Mouse (Mus musculus) adrenal gland, postnatal 14 days (tissue): ENCODE data around the gene Ly9. TPM values are rescaled to one million over a fixed set of nuclear protein-coding genes. Genes with fewer than 3 reads are reported as not detected.

Experiments used
- DNase-seq: peaks from one replicate; pipeline ENCODE4 v3.0.0; 2021; ENCODE audit warnings: mixed read lengths
- microRNA-seq, 2 experiments: library from miRNA; unstranded; fragments of <30 nt; microRNA quantifications; one replicate each; pipeline ENCODE4 v1.2.0; 2021
- total RNA-seq: library from RNA; stranded (reverse); gene quantifications from 2 replicates; pipeline ENCODE4 v1.2.3, GENCODE M21; 2021

Ly9 gene
- total RNA-seq, 1 experiment from 2014 or later = 0.85 TPM

DNA sequence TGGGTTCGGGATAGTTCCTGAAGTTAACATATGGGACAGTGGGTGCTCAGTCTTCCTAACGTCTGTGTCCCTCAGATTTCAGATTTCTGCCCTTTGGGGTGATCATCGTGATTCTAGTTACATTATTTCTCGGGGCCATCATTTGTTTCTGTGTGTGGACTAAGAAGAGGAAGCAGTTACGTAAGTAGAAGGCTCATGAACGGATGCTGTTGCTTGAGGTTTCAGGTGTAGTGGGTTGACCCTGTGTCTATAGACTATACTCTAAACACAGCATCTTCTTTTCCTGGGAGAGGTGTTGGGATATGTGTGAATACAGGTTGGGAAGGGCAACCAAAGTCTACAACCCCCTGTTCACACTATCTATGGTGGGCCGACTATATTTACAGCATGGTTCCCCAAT is 30.0 kb downstream of the Ly9 start:
- DNase-seq = no peak

DNA sequence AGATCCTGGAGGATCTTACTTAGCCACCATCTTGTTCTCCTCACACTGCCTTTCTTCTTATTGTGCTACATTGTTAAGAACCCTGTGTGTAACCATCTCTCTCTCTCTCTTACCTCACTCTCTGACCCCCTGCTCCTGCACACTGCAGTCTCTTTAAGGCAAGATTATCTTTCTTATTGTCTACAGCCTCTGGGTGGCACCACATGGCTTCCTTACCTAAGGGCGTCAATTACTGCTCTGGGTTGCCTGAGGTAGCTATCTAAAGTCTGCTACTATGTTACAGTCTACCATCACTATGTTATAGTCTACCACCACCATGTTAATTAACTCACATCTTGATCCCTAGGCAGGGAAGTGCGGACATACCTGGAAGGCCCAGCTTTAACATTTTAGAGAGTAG is 38.8 kb downstream of the Ly9 start:
- DNase-seq = no peak

DNA sequence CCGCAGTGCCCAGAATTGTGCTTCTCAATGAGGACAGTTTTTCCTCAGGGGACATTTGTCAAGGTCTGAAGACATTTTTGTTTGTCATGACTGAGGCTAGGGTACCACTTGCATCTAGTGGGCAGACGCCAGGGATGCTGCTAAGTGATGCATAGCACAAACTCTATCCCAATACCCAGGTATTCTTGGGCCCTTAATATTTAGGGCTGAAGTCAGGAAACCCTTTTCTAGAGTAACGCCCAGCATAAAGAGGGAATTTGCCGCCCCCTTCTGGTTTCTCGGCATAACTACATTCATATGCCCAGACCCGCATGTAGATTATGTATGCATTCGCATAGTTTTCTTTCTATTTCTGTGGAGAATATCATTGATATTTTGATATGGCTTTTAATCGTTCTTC is 40.4 kb downstream of the Ly9 start:
- DNase-seq = peak; percentile 78

DNA sequence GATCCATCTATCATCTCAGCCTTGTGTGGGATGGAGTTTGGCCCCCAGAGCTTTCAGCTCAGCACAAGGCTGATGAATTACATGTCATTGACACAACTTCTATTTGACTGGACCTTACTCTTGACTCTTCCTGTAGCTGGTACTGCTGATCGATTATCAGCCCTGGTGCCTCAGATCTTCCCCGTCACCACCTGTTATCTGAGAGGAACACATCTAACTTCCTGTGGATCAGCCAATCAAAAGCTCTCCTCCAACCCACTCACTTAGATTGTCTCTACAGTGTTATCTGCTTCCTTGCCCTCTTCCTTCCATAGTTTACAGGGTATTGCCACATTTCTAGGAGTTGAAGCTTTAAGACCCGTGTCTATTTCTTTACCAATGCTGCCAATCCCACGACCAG is 41.3 kb downstream of the Ly9 start:
- no peak for DNase-seq

DNA sequence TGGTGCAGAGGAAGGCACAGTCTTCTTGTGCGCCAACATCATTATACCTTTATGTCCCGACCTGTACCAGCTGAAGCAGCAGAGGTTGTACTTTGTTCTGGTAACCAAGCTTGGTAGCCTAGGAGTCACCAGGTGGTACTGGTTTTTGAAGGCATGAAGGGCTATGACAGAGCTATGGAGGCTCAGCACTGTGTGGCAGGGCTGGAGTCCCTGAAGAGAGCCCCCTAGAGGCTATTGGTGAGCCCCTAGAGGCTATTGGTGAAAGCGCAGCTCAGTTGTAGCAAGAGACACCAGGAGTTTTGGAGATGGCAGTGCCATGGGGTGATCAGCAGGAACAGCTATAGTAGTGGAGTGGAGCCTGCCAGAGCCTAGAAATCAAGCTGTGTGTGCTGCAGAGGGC is 43.0 kb downstream of the Ly9 start:
- DNase-seq = peak; percentile 39

DNA sequence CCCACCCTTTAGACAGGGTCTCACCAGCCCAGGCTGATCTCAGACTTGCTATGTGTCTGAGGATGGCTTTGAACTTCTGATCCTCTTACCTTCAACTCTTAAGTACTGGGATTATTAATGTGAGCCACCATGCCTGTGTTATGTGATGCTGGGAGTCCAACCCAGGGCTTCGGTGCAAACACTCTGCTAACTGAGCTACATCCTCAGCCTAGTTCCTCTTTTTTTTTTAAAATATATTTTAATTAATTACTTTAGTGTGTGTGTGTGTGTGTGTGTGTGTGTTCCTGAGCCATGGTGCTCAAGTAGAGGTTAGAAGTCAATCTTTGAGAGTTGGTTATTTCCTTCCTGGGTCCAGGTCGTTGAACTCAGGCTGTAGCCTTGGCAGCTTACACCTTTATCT is 44.2 kb downstream of the Ly9 start:
- DNase-seq = no peak

DNA sequence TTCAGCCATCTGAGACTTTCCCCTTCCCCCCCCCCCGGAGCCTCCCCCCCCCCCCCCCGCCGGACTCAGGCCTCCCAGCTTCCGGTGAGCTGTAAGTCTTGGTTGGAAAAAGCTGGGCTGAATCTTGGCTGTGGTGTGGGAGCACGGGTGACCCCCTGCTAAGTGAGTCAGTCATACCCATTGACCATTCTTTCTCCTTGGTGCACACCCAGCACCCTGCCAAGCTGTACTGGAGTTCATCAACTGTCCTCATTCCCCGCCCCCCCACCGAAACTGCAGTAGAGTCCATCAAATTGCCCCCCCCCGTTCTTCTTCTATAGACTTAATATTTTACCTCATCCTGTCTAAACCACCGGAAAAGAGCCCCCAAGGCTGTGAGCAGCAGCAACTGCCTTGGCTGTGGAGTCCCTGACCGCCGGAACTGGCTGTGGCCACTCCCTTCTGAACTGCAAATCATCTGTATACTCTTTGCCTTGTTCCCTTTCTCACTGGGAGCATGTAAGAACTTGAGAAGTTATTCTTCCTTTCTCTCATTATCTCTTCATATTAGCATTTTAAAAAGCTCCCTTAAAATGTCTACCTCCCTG is 45.5 kb downstream of the Ly9 start:
- no peak for DNase-seq

DNA sequence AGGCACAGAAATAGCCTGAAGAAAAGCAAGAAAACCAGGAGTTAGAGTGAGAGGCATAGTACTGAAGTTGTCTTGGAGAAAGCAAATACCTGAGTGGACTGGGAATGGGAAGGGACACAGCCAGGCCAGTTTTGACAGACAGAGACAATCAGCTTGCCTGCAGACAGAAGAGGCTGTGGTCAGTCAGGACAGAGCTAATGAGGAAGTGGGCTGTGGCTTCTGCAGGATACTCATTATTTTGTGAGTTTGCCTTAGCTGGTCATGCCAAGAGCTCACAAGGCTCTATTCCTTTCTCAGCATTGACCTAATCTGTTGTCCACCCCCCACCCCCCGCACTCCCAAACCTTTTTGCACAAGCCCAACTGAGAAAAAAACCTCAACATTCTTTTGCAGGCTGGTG is 46.0 kb downstream of the Ly9 start:
- no peak for DNase-seq

DNA sequence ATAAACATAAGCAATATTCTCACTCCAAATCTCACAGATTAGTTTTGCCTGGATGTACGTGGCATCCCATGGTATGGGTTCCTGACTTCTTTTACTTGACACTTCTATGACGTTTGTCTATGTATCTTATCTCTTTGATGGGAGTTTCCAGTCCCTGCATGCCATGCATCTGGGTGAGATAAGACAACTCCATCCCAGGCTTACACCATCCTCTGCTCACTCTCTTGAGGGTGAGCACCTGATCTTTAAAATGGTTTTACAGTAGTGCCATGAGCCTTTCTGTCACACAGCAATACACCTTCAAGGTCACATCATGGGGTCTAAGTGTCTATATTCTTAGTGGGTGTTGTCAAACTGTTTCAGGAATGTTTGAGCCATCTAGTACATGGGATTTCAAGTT is 46.9 kb downstream of the Ly9 start:
- DNase-seq = no peak

DNA sequence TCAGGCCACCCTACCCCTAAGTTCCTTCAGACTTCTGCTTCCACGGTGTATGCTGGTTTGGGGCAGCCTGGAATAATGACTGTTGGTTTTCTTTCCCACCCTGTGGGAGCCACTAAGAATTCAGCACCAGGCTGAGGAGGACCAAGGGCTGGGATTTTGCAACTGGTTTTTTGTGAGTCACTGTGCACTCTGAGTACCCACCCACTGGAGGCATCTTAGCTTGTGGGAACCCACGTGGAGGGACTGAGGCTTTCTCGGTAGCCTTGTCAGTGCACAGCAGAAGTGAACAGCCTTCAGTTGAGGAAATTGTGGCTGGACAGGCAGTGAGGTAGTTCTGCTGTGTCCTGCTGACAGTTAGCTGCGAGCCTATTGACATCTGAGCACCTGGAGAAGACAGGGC is 48.3 kb downstream of the Ly9 start, which contains the start of gene Cd244a:
Gene Cd244a, plus strand, starts transcription at position 296 of the 400 bp plus-strand sequence.
- DNase-seq = peak; percentile 24

DNA sequence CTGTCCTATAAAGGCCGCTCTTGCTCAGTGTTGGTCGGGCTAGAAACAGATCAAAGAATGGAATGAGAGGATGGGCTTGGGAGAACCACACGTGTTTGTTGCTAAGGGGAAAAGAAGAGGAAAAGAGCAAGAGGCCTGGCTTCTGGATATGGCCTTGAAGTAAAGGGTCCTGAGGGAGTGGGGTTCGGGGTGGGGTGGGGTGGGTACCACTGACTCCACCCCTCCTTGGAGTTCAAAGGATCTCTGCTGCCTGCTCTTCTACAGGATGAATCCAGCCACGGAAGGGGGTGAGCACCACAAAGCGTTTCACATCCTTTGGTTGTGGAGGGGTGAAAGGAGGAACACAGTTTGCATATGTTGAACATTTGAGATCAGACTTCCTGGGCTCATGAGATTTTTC is 48.8 kb downstream of the Ly9 start:
- DNase-seq = no peak

DNA sequence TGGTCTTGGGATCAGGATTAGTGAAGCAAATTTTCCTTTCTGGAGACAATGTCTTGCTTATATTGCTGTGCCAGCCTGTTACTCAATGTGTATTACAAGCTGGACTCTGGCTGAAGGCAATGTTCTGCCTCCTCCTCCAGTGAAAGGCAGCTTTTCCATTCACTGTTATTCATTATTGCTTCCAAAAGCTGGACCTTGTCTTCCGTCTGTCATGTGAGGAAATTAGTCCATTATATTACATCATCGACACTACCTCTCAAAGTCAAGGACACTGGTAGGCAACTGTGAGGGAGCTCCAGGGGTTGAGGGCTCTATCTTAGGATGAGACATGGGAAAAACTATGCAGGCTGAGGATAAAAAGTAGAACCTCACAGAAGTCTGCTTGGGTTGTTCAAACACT is 50.8 kb downstream of the Ly9 start:
- no peak for DNase-seq

DNA sequence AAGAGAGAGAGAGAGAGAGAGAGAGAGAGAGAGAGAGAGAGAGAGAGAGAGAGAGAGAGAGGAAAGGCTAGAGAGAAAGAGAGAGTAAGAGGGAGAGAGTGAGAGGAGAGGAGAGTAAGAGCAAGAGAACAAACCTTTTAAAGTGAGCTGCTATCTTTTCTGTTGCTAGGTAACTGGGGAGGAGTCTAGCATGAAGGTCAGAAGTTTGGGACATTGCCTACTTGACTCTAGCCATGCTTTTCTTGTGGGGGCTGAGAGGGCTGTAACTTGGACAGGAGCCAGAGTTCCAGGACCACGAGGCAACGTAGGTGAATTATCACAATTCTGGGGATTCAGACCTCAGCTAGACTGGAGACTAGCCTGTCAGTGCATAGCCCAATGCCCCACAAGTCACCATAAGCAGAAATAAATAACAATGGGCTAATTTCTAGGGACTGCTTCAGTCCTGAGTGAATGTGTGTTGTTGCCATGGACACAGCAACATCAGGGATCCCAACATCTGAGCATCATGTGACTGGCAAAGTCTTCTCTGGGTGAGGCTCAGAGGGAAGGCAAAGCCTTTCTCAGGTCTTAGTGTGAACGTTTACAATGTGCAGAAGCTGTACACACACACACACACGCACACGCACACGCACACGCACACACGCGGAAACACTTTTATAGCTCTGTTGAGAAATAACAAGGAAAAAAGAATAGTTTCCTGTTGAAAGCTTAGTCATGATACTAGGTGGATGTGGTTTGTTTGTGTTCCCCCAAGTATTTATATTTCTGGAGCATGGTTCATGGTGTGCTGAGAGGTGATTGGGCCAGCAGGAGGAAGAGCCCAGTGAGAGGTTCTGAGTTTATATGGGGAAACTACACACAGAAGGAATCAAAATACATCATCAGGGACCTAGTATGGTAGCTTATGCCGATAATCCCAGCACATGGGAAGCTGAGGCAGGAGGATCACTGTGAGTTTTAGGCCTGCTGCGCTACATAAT is 53.6 kb downstream of the Ly9 start:
- DNase-seq = no peak

DNA sequence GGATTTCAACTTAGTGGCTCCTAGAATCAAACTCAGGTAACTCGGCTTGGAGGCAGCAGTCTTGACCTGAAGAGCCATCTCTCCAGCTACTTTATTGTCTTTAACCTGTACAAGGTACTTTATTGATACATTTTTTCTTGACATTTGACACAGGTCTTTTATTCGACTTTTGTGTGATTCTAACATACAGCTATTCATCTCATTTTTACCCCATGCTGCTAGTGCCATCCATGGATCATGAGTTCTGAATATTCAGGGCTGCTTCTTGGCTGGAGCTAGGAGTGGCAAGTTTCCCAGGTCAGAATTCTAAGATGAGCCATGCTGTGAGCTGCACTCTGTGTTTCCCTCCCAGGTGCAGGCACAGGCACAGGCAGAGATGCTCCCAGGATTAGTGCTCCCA is 55.0 kb downstream of the Ly9 start:
- no peak for DNase-seq

DNA sequence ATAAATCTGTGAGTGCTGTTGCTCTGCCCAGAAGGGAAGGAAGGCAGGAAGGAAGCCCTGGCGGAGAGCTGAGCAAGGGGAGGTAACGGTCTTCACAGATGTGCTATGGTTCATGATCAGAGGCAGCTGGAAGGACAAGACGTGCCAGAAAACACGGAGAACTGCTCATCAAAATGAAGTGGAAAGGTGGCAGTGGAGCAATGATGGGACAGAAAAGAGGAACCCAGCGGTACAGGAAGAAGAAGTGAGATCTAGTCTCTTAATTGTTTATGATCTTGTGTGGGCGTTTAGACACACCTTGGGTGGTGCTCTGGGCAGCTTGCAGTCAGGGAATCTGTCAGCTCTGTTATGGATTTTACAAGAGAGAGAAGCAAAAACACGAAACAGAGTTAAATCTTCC is 55.9 kb downstream of the Ly9 start:
- DNase-seq = no peak

DNA sequence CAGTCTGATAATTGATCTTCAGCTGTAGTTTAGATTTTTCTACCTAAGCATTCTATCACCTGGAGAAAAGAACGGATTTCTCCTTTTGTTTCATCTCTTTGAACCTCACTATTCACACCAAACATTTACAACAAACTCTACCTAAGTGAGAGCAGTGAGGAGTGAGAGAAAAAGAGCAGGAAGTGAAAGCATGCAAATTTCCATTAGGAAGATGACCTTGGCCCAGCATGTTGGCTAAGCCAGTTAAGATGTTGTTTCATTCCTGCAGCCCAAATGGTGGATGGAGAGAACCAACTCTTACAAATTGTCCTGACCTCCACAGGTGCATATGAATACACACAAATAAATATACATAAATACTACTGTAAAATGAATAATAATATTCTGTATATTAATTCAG is 66.5 kb downstream of the Ly9 start:
- DNase-seq = no peak

Small RNA genes within 50 kb of the gene (microRNA-seq; reads per million reads assigned to microRNA genes)
- gene Mir7683 = 0 reads per million in 2 experiments

Other genes with a start within 250 kb of the Ly9 start
- gene Klhdc9, start 246.6 kb downstream of the Ly9 start, total RNA-seq = 3.1 and 5.1 TPM in 2 replicates
- 0.11 TPM in 2 replicates for gene Nectin4, start 237.3 kb downstream of the Ly9 start, total RNA-seq
- gene Arhgap30, start 218.5 kb downstream of the Ly9 start, total RNA-seq = 3.4 and 13.3 TPM in 2 replicates
- 49.6 and 69.1 TPM in 2 replicates for gene Usf1, start 196.1 kb downstream of the Ly9 start, total RNA-seq
- 2.6 and 11.3 TPM in 2 replicates for gene Tstd1, start 188.5 kb downstream of the Ly9 start, total RNA-seq
- gene F11r, start 169.9 kb downstream of the Ly9 start, total RNA-seq = 59.6 and 66.3 TPM in 2 replicates
- 7.3 and 9.7 TPM in 2 replicates for gene Alyref2, start 103.9 kb downstream of the Ly9 start, total RNA-seq
- not detected in 2 replicates for gene Itln1, start 72.1 kb downstream of the Ly9 start, total RNA-seq
- 0.48 and 1.3 TPM in 2 replicates for gene Cd244a, start 48.2 kb downstream of the Ly9 start, total RNA-seq
- gene Slamf7, start 45.6 kb upstream of the Ly9 start, total RNA-seq = 0.74 and 2.7 TPM in 2 replicates
- gene Cd48, start 74.6 kb upstream of the Ly9 start, total RNA-seq = 2.6 and 7.7 TPM in 2 replicates
- 0.30 and 1.5 TPM in 2 replicates for gene Slamf1, start 159.7 kb upstream of the Ly9 start, total RNA-seq
- gene Cd84, start 232.3 kb upstream of the Ly9 start, total RNA-seq = 2.9 and 9.1 TPM in 2 replicates